8 mouse cellular contexts compared by ENCODE assay signal in the genomic region with DNA sequence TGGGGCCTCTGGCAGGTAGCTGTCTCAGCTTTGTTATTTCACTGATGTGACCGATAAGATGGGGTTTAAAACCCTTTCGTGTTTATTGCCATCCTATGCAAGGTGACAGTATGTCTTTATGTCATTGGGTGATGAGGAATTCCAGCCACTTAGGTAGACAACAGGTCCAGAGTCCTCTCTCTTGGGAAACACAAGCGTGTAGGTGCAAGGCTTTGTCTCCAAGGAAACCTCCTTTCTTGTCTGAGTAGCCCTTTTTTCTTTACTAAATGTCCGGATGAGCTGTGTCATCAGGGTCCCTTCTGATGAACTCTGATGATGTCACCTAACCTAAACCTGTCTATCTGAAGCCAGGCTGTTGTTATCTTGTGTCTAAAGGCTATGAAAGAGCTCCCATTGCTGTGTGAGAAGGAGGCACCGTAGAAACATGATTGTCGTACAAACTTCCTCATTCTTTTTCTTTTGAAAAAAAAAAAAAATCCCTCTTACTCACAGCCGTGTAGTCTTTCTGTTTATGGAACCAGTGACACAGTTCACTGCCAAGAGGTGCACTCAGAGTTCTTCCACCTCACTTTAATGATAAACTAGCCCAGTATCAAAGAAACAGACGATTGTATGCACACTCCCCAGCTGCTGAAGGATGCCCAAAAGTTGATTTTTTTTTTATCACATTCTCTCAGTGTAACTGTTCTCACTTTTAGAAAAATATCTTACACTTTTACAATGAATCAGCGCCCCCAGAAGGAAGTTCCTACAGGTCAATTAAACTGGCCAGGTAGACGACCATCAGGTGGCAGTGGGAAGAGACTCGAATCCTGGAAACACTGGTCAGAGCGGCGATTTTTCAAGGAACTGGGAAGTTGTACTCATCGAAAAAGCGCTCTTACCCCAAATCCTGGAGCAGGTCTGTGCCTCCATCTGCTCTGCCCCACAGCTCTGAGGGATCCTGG. TPM values are rescaled to one million over a fixed set of nuclear protein-coding genes. Genes with fewer than 3 reads are reported as not detected.
A peak's percentile ranks its signal among the peaks of the same experiment; 100 is the strongest.
DNase-seq lines count a peak whose midpoint lies in the region; ATAC-seq and TF ChIP-seq lines count a peak whose summit lies in the region.

No protein-coding gene starts in this region.

- H3K9me3 ChIP-seq in limb, embryonic 12.5 days = no peaks in the 10 kb centered on the region

- H3K4me2 ChIP-seq in limb, embryonic 12.5 days = peak overlapping the region; percentile 68

- intact Hi-C loops in gastrocnemius, adult 2 months (cut with DNase I) = no loop called here
- intact Hi-C loops in gastrocnemius, postnatal 14 days (cut with DNase I; ENCODE audit: low total_unique reads) = no loop called here

- H3K4me3 ChIP-seq in gastrocnemius, adult 2 months = peak overlapping the region; percentile 73
- H3K4me3 ChIP-seq in limb, embryonic 12.5 days (replicated peaks) = peak overlapping the region; percentile 41

- peaks cover 14% of the 10 kb centered on the region for H3K4me1 ChIP-seq in limb, embryonic 12.5 days (replicated peaks)

- H3K27me3 ChIP-seq in limb, embryonic 12.5 days = no peaks in the 10 kb centered on the region

- ATAC-seq in limb, embryonic 12.5 days (ENCODE audit: insufficient number of reproducible peaks, insufficient read depth, low FRiP score, low TSS enrichment, low read depth) = 0 out of 2 replicates have a peak, but pooled peaks have one; percentile 3
- peak; percentile 51 for ATAC-seq in neutrophil, adult 5-6 weeks (ENCODE audit: extremely low read depth, insufficient number of reproducible peaks, low FRiP score, poor library complexity, severe bottlenecking)

- H3K36me3 ChIP-seq in limb, embryonic 12.5 days = no peaks in the 10 kb centered on the region

- no peak for TF ChIP-seq CTCF in gastrocnemius, adult 2 months (IDR thresholded peaks at IDR 0.05)

- 39% methylated on average over 15 of the region's 15 CpGs for WGBS in limb, embryonic 12.5 days

- H3K27ac ChIP-seq in gastrocnemius, adult 2 months = peak overlapping the region; percentile 74
- peak overlapping the region; percentile 35; the same call in 1 of the 2 replicates for H3K27ac ChIP-seq in limb, embryonic 12.5 days

- DNase-seq in gastrocnemius, adult 2 months = no peak
- no peak for DNase-seq in gastrocnemius, postnatal 14 days
- peak; percentile 70 for DNase-seq in CD4-positive, CD25-positive, alpha-beta regulatory T cell, adult 2 months (ENCODE audit: low read depth, low spot score)
- peak; percentile 10 for DNase-seq in fibroblast of lung, adult 2 months (ENCODE audit: low read depth)
- no peak for DNase-seq in gastrocnemius, postnatal 10 days
- no peak for DNase-seq in layer of hippocampus, postnatal 14 days (ENCODE audit: low spot score in 2 of 2)

- H3K9ac ChIP-seq in limb, embryonic 12.5 days (replicated peaks) = peak overlapping the region; percentile 61

RNA-seq across cellular contexts. Expression of a gene that starts 0.6 kb away (rescaled TPM):
- total RNA-seq in gastrocnemius, adult 2 months (2021) = 1 to 10 TPM in 1 of 2 experiments, under 1 TPM in 1; 0.84 to 2.0 TPM
- total RNA-seq in gastrocnemius, postnatal 14 days (2021) = 1 to 10 TPM in 1 of 2 experiments, under 1 TPM in 1; 0.84 to 1.1 TPM
- polyA plus RNA-seq in limb, embryonic 12.5 days (2016; fragmentation: Nextera tagmentation; extraction: Ambion mirVana) = 2.9 and 3.3 TPM in 2 replicates
- 102 and 108 TPM in 2 replicates for total RNA-seq in neutrophil, adult 5-6 weeks (2017)
- 1 to 10 TPM in 1 of 2 experiments, under 1 TPM in 1; 0.89 to 2.0 TPM for total RNA-seq in gastrocnemius, postnatal 10 days (2021)
- total RNA-seq in layer of hippocampus, postnatal 14 days (2021) = 1 to 10 TPM; 3.6 to 5.3 TPM

Comparison
In these comparisons a context has a peak if more than half of its experiments do, and no peak if none do; other contexts are left out.
1. DNase-seq: peak in CD4-positive, CD25-positive, alpha-beta regulatory T cell, adult 2 months (single experiment) and fibroblast of lung, adult 2 months (single experiment); none in gastrocnemius, adult 2 months (single experiment), gastrocnemius, postnatal 14 days (single experiment), gastrocnemius, postnatal 10 days (single experiment) and layer of hippocampus, postnatal 14 days (0 of 2).
2. RNA of a gene that starts 0.6 kb away (total RNA-seq): 102 to 108 TPM in neutrophil, adult 5-6 weeks; 3.6 to 5.3 TPM in layer of hippocampus, postnatal 14 days, 0.89 to 2.0 TPM in gastrocnemius, postnatal 10 days, 0.84 to 2.0 TPM in gastrocnemius, adult 2 months and 0.84 to 1.1 TPM in gastrocnemius, postnatal 14 days; every median in the first group is over 10 times any median in the second.